Comparison of ENCODE assay signal across 20 mouse cellular contexts in genomic region chr13:104122078-104122840, GRCm38 (mm10). TPM values are rescaled to one million over a fixed set of nuclear protein-coding genes. Genes with fewer than 3 reads are reported as not detected.
DNase-seq lines count a peak whose midpoint lies in the region; TF ChIP-seq lines count a peak whose summit lies in the region.
"Had no signal": no experiment of that assay in that cellular context is flagged by ENCODE, and none has a peak within 500 bp of the region (broad histone marks: within the 10 kb centered on the region; RNA-seq: fewer than 3 reads in every experiment).

No protein-coding gene starts in this region.

- no peak for DNase-seq in gastrocnemius, adult 2 months
- no peak for DNase-seq in gastrocnemius, postnatal 10 days
- peak; percentile 14 for DNase-seq in kidney, postnatal 10 days
- DNase-seq in kidney, postnatal 25 days = no peak
- peak; percentile 46 for DNase-seq in ES-CJ7 (ENCODE audit: low read depth, low spot score)
- peak; percentile 12 for DNase-seq in mesoderm, embryonic 11.5 days (ENCODE audit: low read depth, low spot score)
- no peak for DNase-seq in cerebellum, postnatal 4 days (ENCODE audit: low spot score in 2 of 2)
- no peak for DNase-seq in adrenal gland, postnatal 14 days
- DNase-seq: adrenal gland, adult 8-10 months; cerebellum, adult 11-12 months; cerebellum, postnatal 36 days; heart, adult 2 months; kidney, adult 11 months; layer of hippocampus, adult 9-11 months; right cerebral cortex, postnatal 25 days had no signal

- H3K27ac ChIP-seq in gastrocnemius, adult 2 months = no peak overlapping the region
- H3K27ac ChIP-seq: heart, adult 2 months; hindbrain, embryonic 10.5 days; limb, embryonic 12.5 days; liver, embryonic 14.5 days; neural tube, embryonic 13.5 days had no signal

- peak overlapping the region; percentile 33 for H3K4me3 ChIP-seq in gastrocnemius, adult 2 months
- H3K4me3 ChIP-seq: heart, adult 2 months; hindbrain, embryonic 10.5 days; limb, embryonic 12.5 days; neural tube, embryonic 13.5 days had no signal

- intact Hi-C loops in gastrocnemius, adult 2 months (cut with DNase I) = no loop called here

- TF ChIP-seq CTCF in gastrocnemius, adult 2 months (IDR thresholded peaks at IDR 0.05) = no peak

RNA-seq across cellular contexts. Expression of gene Sgtb, which starts 12.7 kb away (rescaled TPM):
- under 1 TPM; 0.61 to 0.73 TPM for total RNA-seq in gastrocnemius, adult 2 months (2021)
- 1 to 10 TPM; 1.2 to 1.6 TPM for total RNA-seq in gastrocnemius, postnatal 10 days (2021)
- 7.1 and 9.7 TPM in 2 replicates for total RNA-seq in adrenal gland, postnatal 14 days (2021)
- total RNA-seq: megakaryocyte-erythroid progenitor cell, adult 5-6 weeks had no signal

RNA-seq across cellular contexts. Expression of gene Nln, which starts 12.8 kb away (rescaled TPM):
- total RNA-seq in gastrocnemius, adult 2 months (2021) = 1 to 10 TPM; 6.7 to 7.3 TPM
- total RNA-seq in gastrocnemius, postnatal 10 days (2021) = 10 to 100 TPM in 1 of 2 experiments, 1 to 10 TPM in 1; 9.5 to 10.7 TPM
- total RNA-seq in adrenal gland, postnatal 14 days (2021) = 21.0 and 26.5 TPM in 2 replicates

RNA-seq across cellular contexts. Expression of gene Trappc13, which starts 56.0 kb away (rescaled TPM):
- 10 to 100 TPM; 31.0 to 34.1 TPM for total RNA-seq in gastrocnemius, adult 2 months (2021)
- 10 to 100 TPM; 30.6 to 33.6 TPM for total RNA-seq in gastrocnemius, postnatal 10 days (2021)
- 52.2 and 55.7 TPM in 2 replicates for total RNA-seq in adrenal gland, postnatal 14 days (2021)

RNA-seq across cellular contexts. Expression of gene Trim23, which starts 56.3 kb away (rescaled TPM):
- 10 to 100 TPM; 23.6 to 26.2 TPM for total RNA-seq in gastrocnemius, adult 2 months (2021)
- 10 to 100 TPM; 17.6 to 19.0 TPM for total RNA-seq in gastrocnemius, postnatal 10 days (2021)
- 17.3 and 18.8 TPM in 2 replicates for total RNA-seq in adrenal gland, postnatal 14 days (2021)

Comparison
In these comparisons a context has a peak if more than half of its experiments do, and no peak if none do; other contexts are left out.
1. DNase-seq: peak in kidney, postnatal 10 days (single experiment), ES-CJ7 (single experiment) and mesoderm, embryonic 11.5 days (single experiment); none in gastrocnemius, adult 2 months (single experiment), gastrocnemius, postnatal 10 days (single experiment), kidney, postnatal 25 days (0 of 2), cerebellum, postnatal 4 days (0 of 2) and adrenal gland, postnatal 14 days (single experiment).